Mouse (Mus musculus) erythroblast, embryonic 14.5 days (primary cell): ENCODE data around the gene Gpc3.

Source experiments
- GATA1 ChIP-seq: IDR thresholded peaks from 2 replicates; pipeline ENCODE4 v1.6.1; 2012; ENCODE audit warnings: low read length, inconsistent platforms, mixed read lengths
- TAL1 ChIP-seq: IDR thresholded peaks from 3 replicates; pipeline ENCODE4 v1.6.1; 2012; ENCODE audit warnings: low read length, inconsistent platforms, mixed read lengths

DNA sequence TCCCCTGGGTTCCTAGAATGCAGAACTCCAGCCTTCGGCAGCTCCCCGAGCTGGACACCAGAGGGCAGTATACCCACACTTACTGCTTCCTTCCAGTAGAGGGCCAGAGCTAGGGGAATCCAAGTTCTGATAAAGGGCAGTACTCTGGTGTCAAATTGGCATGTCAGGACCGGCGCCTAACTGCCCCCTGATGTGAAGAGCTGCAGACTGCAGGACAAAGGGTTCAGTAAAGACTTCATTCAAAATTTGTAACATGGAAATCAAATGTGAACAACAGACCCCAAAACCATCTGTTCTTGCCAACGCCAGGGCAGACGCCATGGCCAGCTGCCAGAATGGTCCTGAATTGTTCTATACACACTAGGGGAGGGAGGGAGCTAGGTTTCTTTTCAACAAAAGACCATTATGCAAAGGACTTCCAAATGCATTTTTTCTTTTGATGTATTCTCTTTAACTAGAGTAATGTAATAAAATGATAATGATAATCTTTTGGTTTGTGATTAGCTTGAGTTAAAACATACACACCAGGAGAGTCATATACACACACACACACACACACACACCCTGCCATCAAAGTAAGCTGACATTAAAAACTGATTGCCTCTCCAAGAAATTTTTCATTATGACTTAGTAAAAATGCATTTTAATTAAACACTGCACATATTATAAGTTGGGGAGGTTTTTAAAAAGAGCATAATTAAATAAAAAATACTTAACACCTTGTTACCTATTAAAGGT lies 160.1 kb downstream of the Gpc3 start:
- TF ChIP-seq GATA1 (no peak), TAL1 (no peak)
